Mouse (Mus musculus): Measurements from ENCODE around the gene Igsf23. TPM values are rescaled to one million over a fixed set of nuclear protein-coding genes. Genes with fewer than 3 reads are reported as not detected.
"Not testable (repeated sequence)": the region's sequence is repeated elsewhere in the genome, so short reads cannot be mapped to it uniquely, and the experiment has no call there.

Igsf23 gene
- total RNA-seq, 2 experiments from 2014 or later: not detected

DNA sequence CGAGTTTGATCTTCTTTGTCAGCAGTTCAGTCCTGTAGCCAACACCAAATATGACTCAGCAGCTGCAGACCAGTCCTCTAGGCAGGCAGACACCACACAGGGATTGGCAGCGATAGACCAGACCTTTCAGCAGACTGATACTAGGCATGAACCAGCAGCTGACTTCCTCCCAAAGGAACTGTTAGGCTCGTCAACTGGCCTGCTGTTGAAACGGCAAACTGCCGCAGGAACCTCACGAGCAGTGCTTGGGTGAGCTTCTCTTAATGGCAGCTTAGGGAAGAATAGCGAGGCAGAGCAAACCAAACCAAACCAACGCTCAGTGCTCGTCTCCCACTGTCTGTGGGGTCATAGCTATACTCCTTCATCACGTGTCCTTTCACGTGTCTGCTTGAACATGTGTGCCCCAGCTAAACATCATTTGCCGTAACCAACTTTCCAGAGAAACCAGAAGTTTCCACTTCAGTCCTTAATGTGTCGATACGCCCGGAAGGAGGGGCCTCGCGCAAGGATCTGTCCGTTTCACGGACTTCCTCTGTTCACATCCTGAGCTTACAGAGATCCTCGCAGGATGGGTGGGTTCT, 15.3 kb downstream of the Igsf23 start:
- DNase-seq: peak; percentile 25

DNA sequence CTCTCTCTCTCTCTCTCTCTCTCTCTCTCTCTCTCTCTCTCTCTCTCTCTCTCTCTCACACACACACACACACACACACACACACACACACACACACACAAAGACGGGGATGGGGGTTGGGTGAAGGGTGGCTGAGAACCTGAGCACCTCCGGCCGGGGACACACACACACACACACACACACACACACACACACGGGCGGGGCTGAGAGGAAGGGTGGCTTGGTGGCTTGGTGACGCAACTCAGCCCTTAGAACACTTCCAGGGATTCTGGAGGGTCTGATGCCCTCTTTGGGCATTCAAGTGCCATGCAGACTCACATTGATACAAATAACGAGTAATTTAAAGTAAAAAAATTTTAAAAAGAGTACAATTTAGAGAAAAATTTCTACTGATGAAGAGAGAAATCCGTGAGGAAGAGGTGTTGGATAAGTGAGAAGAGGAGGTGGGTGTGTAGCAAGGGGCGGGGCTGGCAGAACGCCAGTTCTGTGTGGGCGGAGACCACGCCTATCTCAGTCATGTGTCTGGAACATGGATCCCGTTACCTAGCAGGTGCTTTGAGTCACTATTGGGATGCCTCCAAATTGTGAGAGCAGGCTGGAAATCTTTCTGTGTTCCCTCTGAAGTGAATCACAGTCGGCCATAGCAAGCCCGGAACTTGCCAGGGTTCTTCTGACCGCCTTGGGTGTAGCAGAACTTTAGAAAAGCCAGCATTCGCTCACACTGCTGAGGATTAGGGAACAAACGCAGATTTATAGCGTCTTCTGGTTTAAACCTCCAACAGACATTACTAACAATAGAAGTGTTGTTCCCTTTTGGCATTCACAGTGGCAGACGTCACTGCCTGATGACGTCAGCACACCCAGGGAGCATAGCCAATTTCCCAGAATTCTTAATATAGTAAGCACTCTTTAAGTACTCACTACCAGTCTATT, 17.4 kb downstream of the Igsf23 start:
- DNase-seq: peak; percentile 66

GRCm38 (mm10) chr7:19932133-19932876, 18.3 kb downstream of the Igsf23 start:
- peak; percentile 37 for DNase-seq

- not testable (repeated sequence) for DNase-seq
Measured at GRCm38 (mm10) chr7:19930481-19930880, 20.1 kb downstream of the Igsf23 start.

- no peak for DNase-seq
Measured at GRCm38 (mm10) chr7:19928486-19928885, 22.1 kb downstream of the Igsf23 start.

DNA sequence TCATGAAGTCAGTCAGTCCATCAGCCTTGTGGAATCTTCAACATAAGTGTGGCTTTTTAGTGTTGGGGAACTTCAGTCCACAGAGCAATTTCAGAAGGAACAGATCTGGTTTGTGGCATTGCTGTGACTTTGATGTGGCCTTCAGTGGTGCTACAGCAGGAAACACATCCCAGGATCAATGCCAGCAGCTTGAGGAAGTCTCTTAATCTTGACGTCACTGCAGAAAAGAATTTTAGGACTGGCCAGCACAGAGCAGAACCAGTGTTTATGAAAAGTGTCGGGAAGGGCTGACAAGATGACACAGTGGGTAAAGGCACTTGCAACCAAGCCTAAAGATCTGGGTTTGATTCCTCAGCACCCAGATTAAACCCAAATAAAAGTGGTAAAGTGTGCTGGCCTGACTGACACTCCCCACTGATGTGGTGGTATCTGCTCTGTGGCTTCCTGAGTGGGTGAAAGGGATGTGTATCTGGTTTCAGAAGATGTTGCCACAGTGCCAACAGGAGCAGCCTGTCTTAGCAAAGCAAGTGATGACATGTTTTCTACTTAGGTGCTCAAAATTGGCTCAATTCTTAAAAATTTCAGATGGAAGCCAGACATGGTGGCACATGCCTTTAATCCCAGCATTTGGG, 23.6 kb downstream of the Igsf23 start:
- DNase-seq: no peak

- no peak for DNase-seq
Measured at GRCm38 (mm10) chr7:19925376-19925775, 25.2 kb downstream of the Igsf23 start.

DNA sequence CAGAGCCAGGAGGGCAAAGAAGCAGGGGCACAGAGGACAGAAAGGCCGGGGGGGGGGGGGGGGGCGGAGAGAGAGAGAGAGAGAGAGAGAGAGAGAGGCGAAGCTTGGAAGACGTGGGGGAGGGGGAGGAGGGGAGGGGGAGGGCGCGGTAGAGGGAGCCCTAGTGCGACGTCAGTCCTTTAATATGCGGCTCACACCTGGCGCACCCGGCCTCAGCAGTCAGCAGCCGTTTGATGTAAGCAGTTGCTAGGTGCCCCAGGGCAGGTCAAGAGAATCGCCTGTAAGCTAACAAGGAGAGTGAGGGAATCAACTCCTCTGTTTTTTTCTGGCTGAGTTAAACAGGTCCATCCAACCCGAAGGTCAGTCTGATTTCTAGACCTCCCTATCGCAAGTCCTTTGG, 26.8 kb downstream of the Igsf23 start:
- no peak for DNase-seq

DNA sequence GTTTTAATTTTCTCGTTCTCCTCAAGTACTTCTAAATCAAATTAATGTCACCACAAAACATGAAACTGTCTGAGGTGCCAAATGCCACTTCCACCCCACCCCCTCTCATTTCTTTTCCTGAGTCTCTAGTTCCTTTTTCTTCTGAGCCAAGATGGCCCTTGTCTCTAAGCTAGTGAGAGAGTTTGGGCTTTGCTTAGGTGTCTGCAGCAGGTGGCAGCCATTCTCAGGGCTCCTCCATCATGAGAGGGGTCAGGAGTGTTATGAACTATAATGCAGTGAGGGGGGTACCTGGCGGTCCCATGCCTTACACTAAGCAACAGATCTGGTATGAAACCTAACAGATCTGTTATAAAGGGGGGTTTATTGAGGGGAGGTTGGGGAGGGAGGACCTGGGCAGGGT, 27.2 kb downstream of the Igsf23 start:
- no peak for DNase-seq

GRCm38 (mm10) chr7:19920506-19921261, 29.9 kb downstream of the Igsf23 start, which contains the start of gene Pvr:
Gene Pvr (minus strand): TSS chr7:19921160.
- peak; percentile 76 for DNase-seq

- no peak for DNase-seq
Measured at GRCm38 (mm10) chr7:19920166-19920505, 30.4 kb downstream of the Igsf23 start.

- no peak for DNase-seq
Measured at GRCm38 (mm10) chr7:19914558-19914957, 36.0 kb downstream of the Igsf23 start.

- DNase-seq: peak; percentile 25
Measured at GRCm38 (mm10) chr7:19911695-19912524, 38.6 kb downstream of the Igsf23 start.

GRCm38 (mm10) chr7:19911292-19911658, 39.3 kb downstream of the Igsf23 start:
- DNase-seq: no peak

DNA sequence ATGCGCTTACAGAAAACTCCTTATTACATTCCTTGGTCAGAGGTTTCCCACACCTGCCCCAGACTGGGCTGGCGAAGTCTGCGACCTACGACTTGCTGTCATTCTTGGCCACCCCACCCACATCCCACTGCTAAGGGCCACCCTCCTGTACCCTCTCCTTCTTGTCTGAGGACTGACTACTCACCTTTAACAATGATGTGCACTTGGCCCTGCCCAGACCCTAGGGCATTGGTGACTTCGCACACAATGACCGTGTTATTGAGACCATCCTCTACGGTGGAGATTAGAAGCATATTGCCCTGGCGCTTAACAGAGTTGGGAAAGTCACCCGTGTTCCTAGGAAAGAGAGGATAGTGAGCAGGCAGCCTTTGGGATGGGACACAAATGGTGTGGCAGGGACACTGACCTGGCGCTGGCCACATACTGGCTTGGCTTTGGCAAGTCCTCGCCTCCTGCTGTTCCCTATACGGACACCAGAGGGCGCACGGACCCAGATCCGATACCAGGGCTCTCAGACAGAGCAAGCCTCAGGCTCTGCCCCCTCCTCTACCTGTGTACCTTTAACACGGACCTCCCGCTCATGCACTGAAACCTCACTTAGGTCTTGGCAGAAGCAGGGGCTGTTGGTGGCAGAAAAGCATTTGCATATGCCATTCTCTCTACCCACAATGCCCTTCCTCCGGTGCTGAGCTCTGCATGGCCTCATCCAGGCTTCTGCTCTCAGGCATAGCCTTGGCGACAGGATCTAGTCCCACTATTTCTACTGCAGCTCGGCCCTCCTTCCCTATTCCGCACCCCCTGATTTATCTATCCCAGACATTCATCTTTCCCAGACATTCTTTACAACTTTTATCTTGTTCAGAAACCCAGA, 39.9 kb downstream of the Igsf23 start:
- peak; percentile 65 for DNase-seq

GRCm38 (mm10) chr7:19889881-19890280, 60.7 kb downstream of the Igsf23 start:
- DNase-seq: no peak

GRCm38 (mm10) chr7:19887849-19888248, 62.7 kb downstream of the Igsf23 start, which contains the start of gene Ceacam19:
Gene Ceacam19 (minus strand): TSS chr7:19887965.
- DNase-seq: no peak
